Mouse (Mus musculus) lung, embryonic 14.5 days (tissue): ENCODE data around the gene Gcnt3. TPM values are rescaled to one million over a fixed set of nuclear protein-coding genes. Genes with fewer than 3 reads are reported as not detected.

Experiments used
- ATAC-seq: fragments of 200-750 bp; cut with Nextera tagmentation; 2 replicates; pipeline ENCODE4 v1.8.0; 2017; ENCODE audit warnings: mild to moderate bottlenecking, moderate TSS enrichment, moderate library complexity; ENCODE audit not compliant: insufficient read depth
- DNase-seq: peaks from one replicate; pipeline ENCODE4 v3.0.0-alpha.2; 2015
- H3K27ac ChIP-seq: fragments of 300-500 bp; sonication (generic); 2 replicates; pipeline ENCODE4 v1.5.1; 2014; ENCODE audit warnings: low read depth, mild to moderate bottlenecking, moderate library complexity
- H3K27me3 ChIP-seq: fragments of 300-500 bp; sonication (generic); 2 replicates; pipeline ENCODE4 v1.6.1; 2014; ENCODE audit warnings: low read length, control low read depth; ENCODE audit not compliant: insufficient read depth
- H3K36me3 ChIP-seq: fragments of 300-500 bp; sonication (generic); 2 replicates; pipeline ENCODE4 v1.6.1; 2014; ENCODE audit warnings: control low read depth; ENCODE audit not compliant: insufficient read depth
- H3K4me1 ChIP-seq: fragments of 300-500 bp; sonication (generic); 2 replicates; pipeline ENCODE4 v1.6.1; 2014; ENCODE audit warnings: antibody characterized with exemption, control low read depth; ENCODE audit not compliant: insufficient read depth
- H3K4me2 ChIP-seq: fragments of 300-500 bp; sonication (generic); 2 replicates; pipeline ENCODE4 v1.6.1; 2014; ENCODE audit warnings: mild to moderate bottlenecking
- H3K4me3 ChIP-seq: fragments of 300-500 bp; sonication (generic); 2 replicates; pipeline ENCODE4 v1.5.1; 2014; ENCODE audit warnings: low read depth, low read length
- H3K9ac ChIP-seq: fragments of 300-500 bp; sonication (generic); 2 replicates; pipeline ENCODE4 v1.6.1; 2014
- H3K9me3 ChIP-seq: fragments of 300-500 bp; sonication (generic); 2 replicates; pipeline ENCODE4 v1.6.1; 2016; ENCODE audit warnings: low read depth, low read length, control low read depth
- CTCF ChIP-seq: IDR thresholded peaks from 2 replicates; pipeline ENCODE4 v1.5.1; 2016; ENCODE audit warnings: antibody characterized with exemption, low read depth
- WGBS: fragments of 180-500 bp; shearing (Covaris S2); extraction: QIAGEN DNeasy Blood & Tissue Kit; methylation state at CpG from one replicate; pipeline ENCODE4 v1.1.7; 2014; 5-methylcytosine and 5-hydroxymethylcytosine counted together
- polyA plus RNA-seq: library from polyadenylated mRNA; unstranded; fragments of >200 nt; fragmentation: Nextera tagmentation; extraction: Ambion mirVana; gene quantifications from 2 replicates; pipeline ENCODE4 v1.2.1, GENCODE M21; 2014

Gcnt3 gene
- polyA plus RNA-seq, 1 experiment from 2014 or later, result 0.21 TPM

GRCm38 (mm10) chr9:70080027-70080800 lies 42.3 kb upstream of the Gcnt3 start:
- no peak overlapping the region for H3K4me2 ChIP-seq
- TF ChIP-seq CTCF, result no peak
- H3K4me3 ChIP-seq, result no peak overlapping the region
- H3K36me3 ChIP-seq, result no peaks in the 10 kb centered on the region
- no peak overlapping the region for H3K9ac ChIP-seq
- no peak overlapping the region for H3K27ac ChIP-seq
- H3K4me1 ChIP-seq, result no peaks in the 10 kb centered on the region
- DNase-seq (no peak), ATAC-seq (no peak)
- no peaks in the 10 kb centered on the region for H3K9me3 ChIP-seq
- WGBS, result 87% methylated on average over 9 of the region's 9 CpGs
- H3K27me3 ChIP-seq, result no peaks in the 10 kb centered on the region

- Histone ChIP-seq H3K9me3 (no peaks in the 10 kb centered on the region), H3K27me3 (no peaks in the 10 kb centered on the region), H3K27ac (no peak overlapping the region), H3K4me3 (no peak overlapping the region), H3K4me2 (no peak overlapping the region), H3K4me1 (no peaks in the 10 kb centered on the region), H3K36me3 (no peaks in the 10 kb centered on the region), H3K9ac (no peak overlapping the region)
- DNase-seq (no peak), ATAC-seq (no peak)
- WGBS, result 73% methylated on average over 3 of the region's 3 CpGs
- TF ChIP-seq CTCF, result no peak
Measured at GRCm38 (mm10) chr9:70078034-70078433, 40.1 kb upstream of the Gcnt3 start.

GRCm38 (mm10) chr9:70077170-70077569 lies 39.3 kb upstream of the Gcnt3 start:
- H3K27ac ChIP-seq, result no peak overlapping the region; the same call in 1 of the 2 replicates
- no peaks in the 10 kb centered on the region for H3K27me3 ChIP-seq
- ATAC-seq (no peak), DNase-seq (no peak)
- no peaks in the 10 kb centered on the region for H3K9me3 ChIP-seq
- no peaks in the 10 kb centered on the region for H3K4me1 ChIP-seq
- no peak overlapping the region for H3K4me3 ChIP-seq
- WGBS, result 52% methylated on average over 7 of the region's 7 CpGs
- TF ChIP-seq CTCF, result no peak
- no peak overlapping the region for H3K4me2 ChIP-seq
- no peak overlapping the region for H3K9ac ChIP-seq
- H3K36me3 ChIP-seq, result no peaks in the 10 kb centered on the region

- Histone ChIP-seq H3K4me3 (no peak overlapping the region), H3K27me3 (no peaks in the 10 kb centered on the region), H3K27ac (no peak overlapping the region), H3K36me3 (no peaks in the 10 kb centered on the region), H3K9me3 (no peaks in the 10 kb centered on the region), H3K9ac (no peak overlapping the region), H3K4me1 (0 out of 2 replicates have a peak, but pooled peaks cover 4% of the 10 kb centered on the region), H3K4me2 (no peak overlapping the region)
- TF ChIP-seq CTCF, result no peak
- no peak for DNase-seq
- 80% methylated on average over 8 of the region's 8 CpGs for WGBS
- ATAC-seq, result no peak
Measured at GRCm38 (mm10) chr9:70072387-70072786, 34.5 kb upstream of the Gcnt3 start.

GRCm38 (mm10) chr9:70069961-70070435 lies 32.1 kb upstream of the Gcnt3 start:
- no peak overlapping the region for H3K4me3 ChIP-seq
- 23% methylated on average over 8 of the region's 8 CpGs for WGBS
- H3K27me3 ChIP-seq, result no peaks in the 10 kb centered on the region
- H3K9ac ChIP-seq, result no peak overlapping the region
- 0 out of 2 replicates have a peak, but pooled peaks cover 4% of the 10 kb centered on the region for H3K4me1 ChIP-seq
- no peak overlapping the region for H3K4me2 ChIP-seq
- H3K36me3 ChIP-seq, result no peaks in the 10 kb centered on the region
- H3K27ac ChIP-seq, result no peak overlapping the region
- H3K9me3 ChIP-seq, result no peaks in the 10 kb centered on the region
- DNase-seq (peak; percentile 62), ATAC-seq (peak; percentile 54; the same call in 1 of the 2 replicates)
- no peak for TF ChIP-seq CTCF

GRCm38 (mm10) chr9:70067497-70067896 lies 29.6 kb upstream of the Gcnt3 start:
- no peak for DNase-seq
- no peak for ATAC-seq

GRCm38 (mm10) chr9:70062012-70062411 lies 24.1 kb upstream of the Gcnt3 start:
- ATAC-seq (no peak), DNase-seq (peak; percentile 40)
- WGBS, result 44% methylated on average over 3 of the region's 3 CpGs
- Histone ChIP-seq H3K4me1 (no peaks in the 10 kb centered on the region), H3K9me3 (no peaks in the 10 kb centered on the region), H3K4me3 (no peak overlapping the region), H3K27me3 (no peaks in the 10 kb centered on the region), H3K27ac (no peak overlapping the region), H3K4me2 (no peak overlapping the region), H3K36me3 (no peaks in the 10 kb centered on the region), H3K9ac (no peak overlapping the region)
- TF ChIP-seq CTCF, result no peak

More at GRCm38 (mm10) chr9:70067497-70067896, 29.6 kb upstream of the Gcnt3 start:
- no peak overlapping the region for H3K4me2 ChIP-seq
- no peaks in the 10 kb centered on the region for H3K9me3 ChIP-seq
- no peak overlapping the region for H3K9ac ChIP-seq
- H3K4me3 ChIP-seq, result no peak overlapping the region
- WGBS, result 84% methylated on average over 3 of the region's 3 CpGs
- H3K36me3 ChIP-seq, result no peaks in the 10 kb centered on the region
- TF ChIP-seq CTCF, result no peak
- 0 out of 2 replicates have a peak, but pooled peaks cover 4% of the 10 kb centered on the region for H3K4me1 ChIP-seq
- no peak overlapping the region for H3K27ac ChIP-seq
- no peaks in the 10 kb centered on the region for H3K27me3 ChIP-seq
